Mouse (Mus musculus) intestine, embryonic 16.5 days (tissue): Measurements from ENCODE around the gene Gm11627. TPM values are rescaled to one million over a fixed set of nuclear protein-coding genes. Genes with fewer than 3 reads are reported as not detected.

ENCODE experiments used
- polyA plus RNA-seq: library from polyadenylated mRNA; unstranded; fragments of >200 nt; fragmentation: Nextera tagmentation; extraction: Ambion mirVana; gene quantifications from 2 replicates; pipeline ENCODE4 v1.2.1, GENCODE M21; 2015

Gene Gm11627
- polyA plus RNA-seq, 1 experiment from 2014 or later, result 15.8 TPM

Other genes starting within 250 kb of the Gm11627 start
- gene Slc4a1, start 213.3 kb downstream of the Gm11627 start, polyA plus RNA-seq, result 11.2 and 19.3 TPM in 2 replicates
- 6.0 and 6.8 TPM in 2 replicates for gene Rundc3a, start 186.1 kb downstream of the Gm11627 start, polyA plus RNA-seq
- gene Slc25a39, start 171.5 kb downstream of the Gm11627 start, polyA plus RNA-seq, result 366 and 376 TPM in 2 replicates
- gene Grn, start 149.1 kb downstream of the Gm11627 start, polyA plus RNA-seq, result 221 and 245 TPM in 2 replicates
- 0.86 and 1.8 TPM in 2 replicates for gene Fam171a2, start 131.8 kb downstream of the Gm11627 start, polyA plus RNA-seq
- gene Itga2b, start 109.3 kb downstream of the Gm11627 start, polyA plus RNA-seq, result 3.1 and 3.7 TPM in 2 replicates
- gene Gpatch8, start 23.1 kb downstream of the Gm11627 start, polyA plus RNA-seq, result 31.7 and 34.5 TPM in 2 replicates
- 9.4 and 9.8 TPM in 2 replicates for gene Fzd2, start 24.9 kb upstream of the Gm11627 start, polyA plus RNA-seq
- gene Meioc, start 84.3 kb upstream of the Gm11627 start, polyA plus RNA-seq, result 0.24 and 0.65 TPM in 2 replicates
- gene Ccdc43, start 118.3 kb upstream of the Gm11627 start, polyA plus RNA-seq, result 36.7 and 39.9 TPM in 2 replicates
- gene Adam11, start 182.0 kb upstream of the Gm11627 start, polyA plus RNA-seq, result 2.4 and 3.1 TPM in 2 replicates
- gene Gjc1, start 240.2 kb upstream of the Gm11627 start, polyA plus RNA-seq, result 24.9 and 26.2 TPM in 2 replicates